Mouse (Mus musculus) lung, adult 2 months (tissue): ENCODE results near the gene Rhd.

ENCODE experiments used
- CTCF ChIP-seq: fragments of 200-500 bp; IDR thresholded peaks from 2 replicates; pipeline ENCODE4 v1.5.1; 2011; ENCODE audit warnings: mild to moderate bottlenecking, low read length, control low read depth; ENCODE audit not compliant: insufficient read depth
- POLR2A ChIP-seq: fragments of 200-500 bp; IDR thresholded peaks from 2 replicates; pipeline ENCODE4 v1.6.1; 2011; ENCODE audit warnings: low read depth, mild to moderate bottlenecking, control low read depth, low read length, borderline replicate concordance; ENCODE audit errors: extremely low read depth

DNA sequence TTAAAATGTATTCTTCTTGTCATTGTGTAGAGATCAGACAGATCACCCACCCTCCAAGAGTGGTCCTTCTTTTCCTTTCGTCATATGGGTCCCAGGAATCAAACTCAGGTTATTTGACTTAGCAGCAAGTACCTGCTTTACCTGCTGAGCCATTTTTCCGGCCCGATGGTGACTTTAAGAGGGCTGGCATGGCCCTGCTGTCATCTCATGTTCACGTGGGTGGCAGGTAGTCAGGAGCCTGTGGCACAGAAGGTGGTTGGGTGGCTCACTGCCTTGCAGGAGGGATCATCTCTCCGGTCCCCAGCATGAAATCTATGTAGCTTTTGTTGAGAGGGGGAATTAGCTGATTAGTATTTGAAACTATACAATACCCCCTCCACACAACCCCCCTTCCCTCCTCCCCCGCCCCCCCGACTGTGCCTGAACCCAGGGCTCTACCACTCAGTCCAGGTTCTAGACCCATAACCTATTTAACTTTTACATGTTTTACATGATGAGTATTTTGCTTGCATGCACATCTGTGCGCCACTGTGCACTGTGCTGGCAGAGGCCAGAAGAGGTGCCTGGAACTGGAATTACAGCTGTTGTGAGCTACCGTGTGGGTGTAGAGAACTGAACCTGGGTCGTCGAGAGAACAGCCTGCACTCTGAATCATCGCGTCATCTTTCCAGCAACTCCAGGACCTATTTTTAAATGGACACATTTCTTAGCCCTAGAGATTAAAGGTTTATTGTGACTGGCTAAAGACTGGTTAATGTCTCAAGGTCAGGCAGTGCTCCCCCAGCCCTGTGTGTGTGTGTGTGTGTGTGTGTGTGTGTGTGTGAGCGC, 51.1 kb downstream of the Rhd start:
- TF ChIP-seq CTCF (no peak), POLR2A (no peak)
